Mouse (Mus musculus) G1E (cell line): ENCODE measurements around the gene Mybpc1. TPM values are rescaled to one million over a fixed set of nuclear protein-coding genes. Genes with fewer than 3 reads are reported as not detected.

Experiments
- ATAC-seq: 2 replicates; pipeline ENCODE4 v1.8.0; 2016; ENCODE audit warnings: mild to moderate bottlenecking; ENCODE audit not compliant: insufficient number of reproducible peaks, poor library complexity, low FRiP score, severe bottlenecking; ENCODE audit errors: extremely low read depth
- DNase-seq: peaks from one replicate; pipeline ENCODE4 v3.0.0; 2012; ENCODE audit warnings: low spot score
- H3K27me3 ChIP-seq: 2 replicates; pipeline ENCODE4 v1.6.1; 2012; ENCODE audit warnings: mild to moderate bottlenecking, low read length, inconsistent platforms; ENCODE audit not compliant: insufficient read depth
- H3K36me3 ChIP-seq: replicated peaks from 2 replicates; pipeline ENCODE3; 2012; ENCODE audit warnings: mild to moderate bottlenecking, inconsistent platforms
- H3K4me1 ChIP-seq: 2 replicates; pipeline ENCODE4 v1.6.1; 2012; ENCODE audit warnings: low read depth, low read length, inconsistent platforms, mixed read lengths; ENCODE audit not compliant: insufficient read depth
- H3K4me3 ChIP-seq: 2 replicates; pipeline ENCODE4 v1.5.1; 2012; ENCODE audit warnings: low read depth, mild to moderate bottlenecking, inconsistent platforms, low read length, moderate library complexity, mixed read lengths
- H3K9me3 ChIP-seq: replicated peaks from 2 replicates; pipeline ENCODE4 v1.6.1; 2012; ENCODE audit warnings: inconsistent platforms
- CTCF ChIP-seq: IDR thresholded peaks from 2 replicates; pipeline ENCODE4 v1.5.1; 2012; ENCODE audit warnings: low read depth, low read length, inconsistent platforms, mixed read lengths
- GATA1 ChIP-seq: IDR thresholded peaks from 2 replicates; pipeline ENCODE4 v1.6.1; 2012; ENCODE audit warnings: borderline replicate concordance, low read length, inconsistent platforms, mixed read lengths
- GATA2 ChIP-seq: IDR thresholded peaks from 2 replicates; pipeline ENCODE4 v1.6.1; 2012; ENCODE audit warnings: low read depth, low read length, inconsistent platforms, borderline replicate concordance
- POLR2AphosphoS5 ChIP-seq: IDR thresholded peaks from 2 replicates; pipeline ENCODE4 v1.6.1; 2012; ENCODE audit warnings: low read depth, low read length, inconsistent platforms; ENCODE audit not compliant: insufficient replicate concordance
- TAL1 ChIP-seq: conservative IDR thresholded peaks from 2 replicates; pipeline ENCODE4 v1.6.1; 2012; ENCODE audit warnings: low read depth, low read length, inconsistent platforms, mixed read lengths
- polyA plus RNA-seq: library from polyadenylated mRNA; stranded (reverse); fragments of >175 nt; gene quantifications from 2 replicates; pipeline ENCODE4 v1.2.3, GENCODE M21; 2012
- total RNA-seq, 2 experiments: library from RNA; stranded (forward) in 1 of 2; stranded (reverse) in 1 of 2; fragments of 200-1000 nt in 1 of 2; fragments of >200 nt in 1 of 2; fragmentation: Nextera tagmentation in 1 of 2; gene quantifications; 2 replicates each; pipeline ENCODE4 v1.2.3; 2014 to 2017

Gene Mybpc1
- total and polyA plus RNA-seq, 3 experiments, result not detected

GRCm38 (mm10) chr10:88603256-88603655 lies 1.7 kb downstream of the Mybpc1 start:
- no peak overlapping the region for H3K4me3 ChIP-seq
- DNase-seq, result no peak
- no peak for ATAC-seq
- TF ChIP-seq GATA2 (no peak), TAL1 (no peak)
- no peaks in the 10 kb centered on the region for H3K4me1 ChIP-seq
- H3K27me3 ChIP-seq, result no peaks in the 10 kb centered on the region; the same call in 1 of the 2 replicates
- no peaks in the 10 kb centered on the region for H3K36me3 ChIP-seq
- no peaks in the 10 kb centered on the region for H3K9me3 ChIP-seq

GRCm38 (mm10) chr10:88600591-88600990 lies 4.4 kb downstream of the Mybpc1 start:
- ATAC-seq (no peak), DNase-seq (no peak)
- TF ChIP-seq TAL1 (no peak), GATA1 (no peak), CTCF (no peak), POLR2AphosphoS5 (no peak), GATA2 (no peak)
- H3K4me3 ChIP-seq, result no peak overlapping the region
- H3K4me1 ChIP-seq, result no peaks in the 10 kb centered on the region
- no peaks in the 10 kb centered on the region for H3K9me3 ChIP-seq
- no peaks in the 10 kb centered on the region; the same call in 1 of the 2 replicates for H3K27me3 ChIP-seq
- H3K36me3 ChIP-seq, result no peaks in the 10 kb centered on the region

GRCm38 (mm10) chr10:88592316-88592715 lies 12.6 kb downstream of the Mybpc1 start:
- no peaks in the 10 kb centered on the region for H3K4me1 ChIP-seq
- DNase-seq, result no peak
- ATAC-seq, result no peak
- no peak overlapping the region for H3K4me3 ChIP-seq
- no peaks in the 10 kb centered on the region for H3K9me3 ChIP-seq
- no peaks in the 10 kb centered on the region for H3K36me3 ChIP-seq
- peaks cover 2% of the 10 kb centered on the region; the same call in 1 of the 2 replicates for H3K27me3 ChIP-seq
- TF ChIP-seq POLR2AphosphoS5 (no peak), TAL1 (no peak), GATA2 (no peak), GATA1 (no peak), CTCF (no peak)

- TF ChIP-seq GATA2 (no peak), POLR2AphosphoS5 (no peak), TAL1 (no peak), GATA1 (no peak)
- H3K36me3 ChIP-seq, result no peaks in the 10 kb centered on the region
- DNase-seq, result no peak
- peaks cover 2% of the 10 kb centered on the region; the same call in 1 of the 2 replicates for H3K27me3 ChIP-seq
- ATAC-seq, result no peak
- no peaks in the 10 kb centered on the region for H3K9me3 ChIP-seq
- no peaks in the 10 kb centered on the region for H3K4me1 ChIP-seq
- H3K4me3 ChIP-seq, result no peak overlapping the region
Measured at GRCm38 (mm10) chr10:88591042-88591441, 13.9 kb downstream of the Mybpc1 start.

- H3K4me1 ChIP-seq, result no peaks in the 10 kb centered on the region
- ATAC-seq (no peak), DNase-seq (no peak)
- no peaks in the 10 kb centered on the region for H3K36me3 ChIP-seq
- no peaks in the 10 kb centered on the region for H3K9me3 ChIP-seq
- TF ChIP-seq CTCF (no peak), GATA2 (no peak)
- H3K4me3 ChIP-seq, result no peak overlapping the region
- H3K27me3 ChIP-seq, result peaks cover 2% of the 10 kb centered on the region; the same call in 1 of the 2 replicates
Measured at GRCm38 (mm10) chr10:88584469-88584868, 20.5 kb downstream of the Mybpc1 start.

GRCm38 (mm10) chr10:88580786-88581185 lies 24.2 kb downstream of the Mybpc1 start:
- Histone ChIP-seq H3K4me1 (no peaks in the 10 kb centered on the region), H3K27me3 (no peaks in the 10 kb centered on the region), H3K9me3 (no peaks in the 10 kb centered on the region), H3K4me3 (no peak overlapping the region), H3K36me3 (no peaks in the 10 kb centered on the region)
- TF ChIP-seq POLR2AphosphoS5 (no peak), GATA1 (no peak), CTCF (no peak), GATA2 (no peak), TAL1 (no peak)
- no peak for ATAC-seq
- DNase-seq, result no peak

- no peak for ATAC-seq
- DNase-seq, result no peak
Measured at GRCm38 (mm10) chr10:88578651-88579050, 26.3 kb downstream of the Mybpc1 start.

More at GRCm38 (mm10) chr10:88578651-88579050, 26.3 kb downstream of the Mybpc1 start:
- Histone ChIP-seq H3K4me1 (no peaks in the 10 kb centered on the region), H3K9me3 (no peaks in the 10 kb centered on the region), H3K36me3 (no peaks in the 10 kb centered on the region), H3K27me3 (no peaks in the 10 kb centered on the region), H3K4me3 (no peak overlapping the region)
- no peak for TF ChIP-seq TAL1
- no peak for TF ChIP-seq GATA2
- no peak for TF ChIP-seq CTCF
- TF ChIP-seq GATA1, result no peak
- no peak for TF ChIP-seq POLR2AphosphoS5
